Mouse (Mus musculus) testis, adult 2 months (tissue): ENCODE data around the gene Usp20. TPM values are rescaled to one million over a fixed set of nuclear protein-coding genes. Genes with fewer than 3 reads are reported as not detected.

Source experiments
- H3K27ac ChIP-seq: fragments of 200-500 bp; 2 replicates; pipeline ENCODE4 v1.5.1; 2012; ENCODE audit warnings: low read depth, low read length; ENCODE audit not compliant: control insufficient read depth, insufficient read depth
- H3K27me3 ChIP-seq: fragments of 200-500 bp; 2 replicates; pipeline ENCODE4 v1.6.1; 2012; ENCODE audit warnings: mild to moderate bottlenecking, low read length, moderate library complexity; ENCODE audit not compliant: control insufficient read depth, insufficient read depth
- H3K36me3 ChIP-seq: fragments of 200-500 bp; 2 replicates; pipeline ENCODE4 v1.6.1; 2012; ENCODE audit warnings: mild to moderate bottlenecking, low read length; ENCODE audit not compliant: control insufficient read depth, insufficient read depth
- H3K4me1 ChIP-seq: fragments of 200-500 bp; 2 replicates; pipeline ENCODE4 v1.6.1; 2012; ENCODE audit warnings: low read length; ENCODE audit not compliant: control insufficient read depth, insufficient read depth
- H3K4me3 ChIP-seq: fragments of 200-500 bp; 2 replicates; pipeline ENCODE4 v1.5.1; 2012; ENCODE audit warnings: low read depth, mild to moderate bottlenecking, low read length, moderate library complexity, mixed read lengths; ENCODE audit not compliant: control insufficient read depth
- CTCF ChIP-seq: fragments of 200-500 bp; IDR thresholded peaks from 2 replicates; pipeline ENCODE4 v1.5.1; 2012; ENCODE audit warnings: low read depth, mild to moderate bottlenecking, inconsistent platforms, low read length, moderate library complexity; ENCODE audit not compliant: control insufficient read depth, insufficient read depth, insufficient replicate concordance
- POLR2A ChIP-seq: fragments of 200-500 bp; IDR thresholded peaks from 2 replicates; pipeline ENCODE4 v1.6.1; 2012; ENCODE audit warnings: low read depth, mild to moderate bottlenecking, inconsistent platforms, low read length, moderate library complexity; ENCODE audit not compliant: control insufficient read depth
- polyA plus RNA-seq: library from polyadenylated mRNA; depleted of rRNA; stranded (reverse); fragments of >200 nt; gene quantifications from 2 replicates; pipeline ENCODE4 v1.2.3, GENCODE M21; 2012; rRNA removed

The Usp20 gene
- polyA plus RNA-seq, 1 experiment, result 68.1 TPM

DNA sequence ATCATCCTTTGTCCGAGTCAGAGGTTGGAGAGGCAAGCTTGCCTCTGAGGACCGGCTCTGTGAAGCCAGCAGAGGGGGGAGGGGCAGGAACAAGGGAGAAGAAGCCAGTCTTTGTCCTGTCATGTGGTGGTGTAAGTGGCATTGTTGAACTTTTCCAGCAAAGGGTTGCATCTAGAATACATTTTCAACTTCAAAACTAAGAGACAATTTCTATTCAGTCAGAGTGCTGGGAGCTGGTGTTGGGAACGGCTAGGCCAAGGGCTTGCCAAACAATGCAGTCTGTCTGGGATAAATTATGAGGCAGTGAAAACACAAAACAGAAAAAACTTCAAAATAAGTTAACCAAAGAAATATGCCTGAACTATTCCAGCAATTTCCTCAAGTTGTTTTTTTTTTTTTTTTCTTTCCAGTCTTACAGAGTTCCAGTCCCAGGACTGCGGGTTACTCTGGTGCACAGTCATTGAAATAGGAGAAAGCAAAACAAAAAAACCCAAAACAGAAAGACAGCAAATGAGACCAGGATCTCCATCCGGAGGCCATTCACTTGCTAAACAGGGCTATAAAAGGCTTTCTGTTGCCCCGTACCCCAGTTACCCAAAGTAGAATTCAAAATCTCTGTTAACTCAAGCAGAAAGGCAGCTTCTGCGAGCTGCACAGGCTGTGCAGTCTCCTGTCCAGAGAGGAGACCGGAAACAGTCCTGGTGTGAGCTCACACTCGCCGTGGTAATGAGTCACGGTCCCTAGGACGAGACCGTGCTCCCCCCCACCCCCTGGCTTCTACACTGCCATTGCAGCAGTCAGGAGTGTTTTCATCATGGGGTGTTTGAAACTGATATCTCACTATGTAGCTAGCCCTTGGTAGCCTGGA is 86.4 kb downstream of the Usp20 start:
- Histone ChIP-seq H3K36me3 (no peaks in the 10 kb centered on the region), H3K4me3 (no peak overlapping the region), H3K27ac (no peak overlapping the region; the same call in 1 of the 2 replicates), H3K4me1 (peaks cover 2% of the 10 kb centered on the region), H3K27me3 (no peaks in the 10 kb centered on the region)
- TF ChIP-seq CTCF (no peak), POLR2A (no peak)

DNA sequence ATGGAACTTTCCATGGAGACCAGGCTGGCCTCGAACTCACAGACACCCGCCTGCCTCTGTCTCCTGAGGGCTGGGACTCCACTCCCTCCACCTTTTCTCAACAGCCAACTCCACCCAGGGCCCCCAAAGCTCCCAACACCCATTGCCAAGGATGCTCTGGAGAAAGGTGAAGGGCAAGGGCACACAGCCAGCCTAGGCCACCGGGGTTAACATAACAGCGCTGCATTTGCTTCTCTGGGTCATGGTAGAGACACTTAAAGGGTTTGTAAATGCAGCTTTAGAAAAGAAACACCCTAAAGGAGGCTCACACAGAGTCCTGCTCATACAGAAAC is 87.0 kb downstream of the Usp20 start:
- Histone ChIP-seq H3K36me3 (no peaks in the 10 kb centered on the region), H3K4me1 (peaks cover 2% of the 10 kb centered on the region), H3K27ac (no peak overlapping the region), H3K27me3 (no peaks in the 10 kb centered on the region), H3K4me3 (no peak overlapping the region)
- TF ChIP-seq CTCF (no peak), POLR2A (no peak)

DNA sequence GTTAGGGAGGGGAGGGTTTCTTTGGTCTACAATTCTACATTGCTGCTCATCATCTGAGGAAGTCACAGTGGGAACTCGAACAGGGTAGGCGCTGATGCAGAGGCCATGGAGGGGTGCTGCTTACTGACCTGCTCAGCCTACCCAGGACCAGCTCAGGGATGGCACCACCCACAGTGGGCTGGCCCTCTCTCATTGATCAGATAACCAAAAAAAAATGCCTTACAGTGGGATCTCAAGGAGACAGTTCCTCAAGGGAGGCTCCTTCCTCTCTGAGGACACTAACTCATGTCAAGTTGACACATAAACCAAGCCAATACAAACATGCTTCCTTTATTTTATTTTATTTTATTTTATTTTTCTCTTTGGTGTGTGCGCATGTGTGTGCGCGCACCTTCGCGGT is 87.4 kb downstream of the Usp20 start:
- Histone ChIP-seq H3K27ac (no peak overlapping the region), H3K4me3 (no peak overlapping the region), H3K4me1 (peaks cover under 1% of the 10 kb centered on the region), H3K27me3 (no peaks in the 10 kb centered on the region), H3K36me3 (no peaks in the 10 kb centered on the region)
- TF ChIP-seq POLR2A (no peak), CTCF (no peak)

Other genes with a start within 250 kb of the Usp20 start
- gene 1700001O22Rik, start 178.6 kb upstream of the Usp20 start, polyA plus RNA-seq, result 905 and 964 TPM in 2 replicates
- 49.5 and 53.9 TPM in 2 replicates for gene Ntmt1, start 174.5 kb upstream of the Usp20 start, polyA plus RNA-seq
- 9.3 and 10.5 TPM in 2 replicates for gene Asb6, start 151.9 kb upstream of the Usp20 start, polyA plus RNA-seq
- 1.0 and 1.5 TPM in 2 replicates for gene Prrx2, start 147.3 kb upstream of the Usp20 start, polyA plus RNA-seq
- gene Ptges, start 52.4 kb upstream of the Usp20 start, polyA plus RNA-seq, result 3.9 and 15.6 TPM in 2 replicates
- gene Tor1b, start 29.3 kb upstream of the Usp20 start, polyA plus RNA-seq, result 12.9 and 14.0 TPM in 2 replicates
- 10.5 and 11.1 TPM in 2 replicates for gene Tor1a, start 14.3 kb upstream of the Usp20 start, polyA plus RNA-seq
- gene BC005624, start 78 bp upstream of the Usp20 start, polyA plus RNA-seq, result 19.9 and 23.7 TPM in 2 replicates
- gene Fnbp1, start 159.7 kb downstream of the Usp20 start, polyA plus RNA-seq, result 6.3 and 7.3 TPM in 2 replicates
- gene Gpr107, start 170.0 kb downstream of the Usp20 start, polyA plus RNA-seq, result 33.5 and 34.5 TPM in 2 replicates